Mouse (Mus musculus): ENCODE measurements around the gene Tet3.

The Tet3 gene

DNA sequence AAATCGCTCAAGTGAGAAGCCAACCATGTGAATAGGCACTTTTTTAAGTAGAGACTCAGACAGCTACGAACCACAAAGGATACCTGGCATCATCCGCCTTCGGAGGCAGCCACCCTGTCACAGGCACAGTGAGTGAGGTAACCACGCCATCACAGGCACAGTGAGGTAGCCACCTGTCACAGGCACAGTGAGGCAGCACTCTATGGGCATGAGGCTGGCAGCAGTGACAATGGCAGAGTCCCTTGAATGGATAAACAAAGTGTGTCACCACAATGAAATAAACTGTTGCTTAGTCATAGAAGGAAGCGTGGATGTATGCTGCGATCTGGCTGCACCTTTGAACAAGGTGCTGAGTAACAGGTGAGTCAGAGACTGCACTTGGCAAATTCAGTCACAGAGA lies 19.7 kb upstream of the Tet3 start:
- in situ Hi-C loops (cut with MboI; ENCODE audit: low sequenced_read_pairs) = no loop called here

- in situ Hi-C loops (cut with MboI; ENCODE audit: low sequenced_read_pairs) = no loop called here
These were observed 19.3 kb upstream of the Tet3 start for GRCm38 (mm10) chr6:83478217-83478616.

GRCm38 (mm10) chr6:83475431-83475830 lies 16.5 kb upstream of the Tet3 start:
- in situ Hi-C loops (cut with MboI; ENCODE audit: low sequenced_read_pairs) = no loop called here

GRCm38 (mm10) chr6:83473240-83473639 lies 14.4 kb upstream of the Tet3 start:
- in situ Hi-C loops (cut with MboI; ENCODE audit: low sequenced_read_pairs) = no loop called here

- in situ Hi-C loops (cut with MboI; ENCODE audit: low sequenced_read_pairs) = no loop called here
These were observed 12.9 kb upstream of the Tet3 start for GRCm38 (mm10) chr6:83471739-83472138.

- in situ Hi-C loops (cut with MboI; ENCODE audit: low sequenced_read_pairs) = no loop called here
These were observed 5.1 kb upstream of the Tet3 start for GRCm38 (mm10) chr6:83464011-83464410.

DNA sequence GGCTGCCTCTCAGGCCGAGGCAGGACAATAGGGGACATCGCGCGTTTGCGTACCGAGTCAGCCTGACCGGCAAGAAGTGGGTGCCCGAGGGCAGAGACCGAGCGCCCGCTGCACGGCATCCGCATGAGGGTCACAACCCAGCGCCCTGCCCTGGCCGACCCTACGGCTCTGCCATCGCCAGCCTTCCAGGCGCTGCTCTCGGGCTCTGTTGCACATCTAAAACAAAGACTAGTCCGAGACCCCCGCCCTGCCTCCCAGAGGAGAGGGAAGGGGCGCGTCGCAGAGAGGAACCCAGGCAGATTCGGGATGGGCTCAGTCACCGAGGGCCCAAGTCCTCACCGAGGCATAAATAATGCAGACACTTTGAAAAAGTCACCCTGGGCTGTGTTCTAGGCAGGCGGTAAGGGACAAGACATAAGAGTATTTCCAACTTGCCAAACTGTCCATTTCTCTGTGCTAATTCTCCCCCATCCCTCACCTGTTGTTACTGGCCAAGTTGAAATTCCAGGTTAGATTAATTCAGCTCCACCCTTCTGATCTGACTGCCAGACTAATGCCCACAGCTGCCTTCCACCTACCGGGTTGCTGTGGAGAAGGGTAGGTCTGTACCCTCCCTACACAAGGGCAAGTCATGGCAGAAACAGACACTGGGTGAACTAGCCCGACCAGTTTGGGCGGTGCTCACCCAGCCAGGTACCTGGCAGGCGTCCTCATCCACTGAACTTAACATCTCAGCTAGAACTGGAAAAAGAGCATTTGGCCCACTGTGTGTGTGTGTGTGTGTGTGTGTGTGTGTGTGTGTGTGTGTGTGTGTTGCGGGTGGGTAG lies 1.7 kb downstream of the Tet3 start:
- in situ Hi-C loops (cut with MboI; ENCODE audit: low sequenced_read_pairs) = no loop called here

DNA sequence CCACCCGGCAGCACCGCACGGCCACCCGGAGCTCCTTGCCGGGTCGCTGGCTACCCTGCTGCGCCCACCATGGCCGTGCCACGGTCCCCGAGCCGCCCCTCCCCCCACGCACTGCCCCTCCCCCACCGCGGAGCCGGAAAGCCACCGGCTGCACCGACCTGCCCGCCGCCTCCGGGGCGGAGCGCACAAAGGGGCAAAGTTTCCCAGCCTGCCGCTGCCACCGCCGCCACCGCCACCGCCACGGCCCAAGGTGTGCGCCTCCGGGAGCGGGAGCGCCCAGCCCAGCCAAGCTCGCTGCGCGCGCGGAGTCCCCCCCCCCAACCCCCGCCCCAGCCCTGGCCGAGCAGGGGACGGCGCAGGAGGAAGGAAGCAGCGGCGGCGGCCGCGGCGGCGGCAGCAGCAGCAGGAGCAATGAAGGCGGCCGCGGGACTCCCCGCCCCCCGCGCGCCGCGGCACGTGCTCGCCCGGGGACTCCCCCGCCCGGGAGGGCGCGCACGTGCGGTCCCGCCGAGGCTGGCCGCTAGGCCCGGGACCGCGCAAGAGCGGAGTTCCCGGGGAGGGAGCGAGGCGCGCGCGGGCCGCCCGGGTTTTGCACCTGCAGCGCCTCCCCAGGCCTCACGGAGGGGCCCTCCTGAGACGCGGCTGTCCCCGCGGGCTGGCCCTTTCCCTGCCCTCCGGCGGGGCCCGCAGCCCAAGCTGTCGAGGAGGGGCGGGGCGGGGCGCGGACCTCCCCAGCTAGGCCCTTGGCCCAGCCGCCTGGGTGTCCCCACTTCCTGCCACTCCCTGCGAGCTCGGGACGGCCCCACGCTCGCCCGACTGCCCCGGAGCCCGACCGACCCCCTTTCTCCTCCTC lies 2.5 kb downstream of the Tet3 start:
- in situ Hi-C loops (cut with MboI; ENCODE audit: low sequenced_read_pairs) = no loop called here

DNA sequence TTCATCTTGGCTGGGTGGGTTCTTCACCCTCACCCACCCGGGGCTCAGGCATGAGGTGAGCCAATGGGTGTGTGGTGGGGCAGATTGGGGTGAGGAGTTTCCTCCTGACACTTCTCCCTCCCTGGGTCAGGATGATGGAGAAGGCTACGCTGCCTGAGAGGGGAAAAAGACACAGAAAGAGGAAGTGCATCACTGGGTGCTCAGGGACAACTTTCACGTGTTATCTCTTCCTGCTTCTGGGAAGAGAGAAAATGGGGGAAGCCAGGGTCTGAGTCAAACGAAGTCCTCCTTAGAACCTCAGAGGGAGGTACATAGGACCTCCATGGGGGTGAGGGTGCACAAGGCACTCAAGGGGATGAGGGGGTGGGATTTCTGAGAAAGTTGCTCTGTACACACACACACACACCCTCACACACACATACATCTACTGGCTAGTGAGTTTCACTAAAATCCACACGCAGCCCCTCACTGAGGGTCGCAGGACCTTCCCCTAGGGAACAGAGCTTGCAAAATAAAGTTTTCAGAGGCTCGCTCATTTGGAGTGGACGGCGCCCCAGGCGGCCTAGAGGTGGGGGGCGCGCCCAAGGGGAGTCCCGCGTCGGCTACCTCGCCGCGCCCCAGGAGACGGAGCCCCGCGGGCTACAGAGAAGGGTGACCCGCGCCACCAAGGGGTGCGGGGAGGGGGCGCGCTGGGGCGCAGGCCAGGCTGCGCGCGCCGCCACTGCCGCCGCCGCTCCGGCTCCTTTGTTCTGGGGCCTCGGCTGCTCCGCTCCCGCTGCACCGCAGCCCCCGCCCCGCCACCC lies 3.4 kb downstream of the Tet3 start:
- in situ Hi-C loops (cut with MboI; ENCODE audit: low sequenced_read_pairs) = no loop called here

DNA sequence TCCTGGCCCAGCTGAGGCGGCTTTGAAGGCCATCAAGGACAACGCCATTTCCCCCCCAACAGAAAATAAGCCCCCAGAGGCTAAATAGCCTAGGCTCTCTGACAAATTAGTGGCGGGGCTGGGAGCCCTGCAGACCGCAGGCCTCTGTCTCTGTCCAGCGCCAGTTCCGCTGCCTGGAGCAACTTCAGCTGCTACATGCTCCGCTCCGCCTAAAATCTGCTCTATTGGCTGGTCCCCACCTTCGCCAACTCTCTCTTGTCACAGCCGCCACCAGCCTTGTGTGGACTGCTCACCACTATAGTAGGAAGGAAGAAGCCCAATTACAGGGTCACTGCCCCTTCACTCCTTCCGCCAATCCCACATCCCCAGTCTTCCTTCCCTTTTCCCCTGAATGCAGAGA lies 5.2 kb downstream of the Tet3 start:
- in situ Hi-C loops (cut with MboI; ENCODE audit: low sequenced_read_pairs) = no loop called here

DNA sequence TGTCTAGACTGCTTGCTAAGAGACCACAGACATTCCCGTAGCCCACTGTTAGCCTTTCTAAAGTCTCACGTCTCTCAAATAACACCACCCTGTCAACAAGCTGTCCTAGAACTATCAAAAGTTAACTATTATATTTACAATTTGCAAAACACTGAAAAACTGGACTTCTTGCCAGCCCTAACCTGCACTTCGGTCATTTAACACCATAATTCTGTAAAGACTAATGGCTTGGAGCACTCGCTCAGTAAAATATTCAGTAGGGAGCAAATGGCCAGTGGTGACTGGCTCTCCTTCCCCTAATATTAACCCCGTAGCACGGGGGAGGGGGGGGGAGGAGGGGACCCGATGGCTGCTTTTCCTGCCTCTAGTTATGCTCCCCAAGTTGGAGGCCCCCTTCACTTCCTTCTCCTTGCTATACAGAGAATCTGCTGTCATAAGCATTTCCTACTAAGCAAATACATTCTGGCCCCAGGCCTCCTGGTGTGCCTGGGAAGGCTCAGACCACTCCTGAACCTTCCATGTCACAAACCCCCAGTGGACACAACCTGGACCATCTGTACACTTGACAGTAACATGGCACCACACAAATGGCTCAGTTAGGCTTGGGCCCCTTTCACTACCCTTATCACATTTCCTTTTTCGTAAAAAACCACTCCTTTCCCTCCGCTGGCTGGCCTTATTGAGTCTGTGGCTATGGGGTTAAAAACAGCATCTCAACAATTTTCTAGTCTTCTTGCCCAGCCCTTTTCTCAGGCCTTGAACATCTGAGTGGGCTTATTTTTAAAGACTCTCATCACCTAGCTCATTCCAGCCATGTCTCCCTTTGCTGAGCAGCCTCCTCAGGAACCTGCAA lies 8.2 kb downstream of the Tet3 start:
- in situ Hi-C loops (cut with MboI; ENCODE audit: low sequenced_read_pairs) = no loop called here

- in situ Hi-C loops (cut with MboI; ENCODE audit: low sequenced_read_pairs) = no loop called here
These were observed 9.4 kb downstream of the Tet3 start for GRCm38 (mm10) chr6:83449440-83449839.

DNA sequence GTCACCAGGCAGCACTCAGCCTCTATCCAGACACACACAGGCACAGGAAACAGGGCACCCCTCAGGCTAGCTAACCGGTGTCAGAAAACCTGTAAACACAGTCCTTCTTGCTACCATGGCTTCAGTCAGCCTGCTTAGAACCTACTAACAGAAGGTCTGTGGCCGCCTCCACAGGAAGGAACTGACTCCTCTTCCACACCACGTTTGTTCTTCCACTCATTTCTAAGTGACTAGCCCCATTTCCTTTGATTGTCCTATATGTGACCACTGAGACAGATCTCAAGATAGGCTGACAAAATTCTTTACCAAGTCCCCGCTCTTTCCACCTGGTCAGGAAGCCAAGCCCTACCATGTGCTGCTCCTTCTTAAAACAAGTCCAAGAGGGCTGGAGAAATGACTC lies 10.0 kb downstream of the Tet3 start:
- in situ Hi-C loops (cut with MboI; ENCODE audit: low sequenced_read_pairs) = no loop called here

DNA sequence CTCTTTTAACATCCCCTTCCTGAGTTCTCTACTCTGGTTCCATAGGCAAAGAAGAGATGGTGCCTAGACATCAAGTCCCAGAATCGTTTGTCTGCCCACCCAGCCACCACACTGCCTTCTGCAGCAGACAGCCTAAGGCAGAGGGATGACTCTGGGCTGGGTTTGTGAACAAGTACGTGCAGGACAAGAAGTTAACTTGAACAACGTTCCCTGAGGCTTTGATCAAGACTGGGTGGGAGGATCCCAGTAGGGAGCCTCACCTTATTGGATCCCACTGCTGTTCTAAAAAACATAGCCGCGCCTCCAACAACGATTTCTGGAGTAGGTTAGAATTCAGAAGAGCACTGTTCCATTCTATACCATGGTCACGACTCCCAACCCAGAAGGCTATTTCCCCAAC lies 11.9 kb downstream of the Tet3 start:
- in situ Hi-C loops (cut with MboI; ENCODE audit: low sequenced_read_pairs) = no loop called here

GRCm38 (mm10) chr6:83445796-83446195 lies 13.1 kb downstream of the Tet3 start:
- in situ Hi-C loops (cut with MboI; ENCODE audit: low sequenced_read_pairs) = no loop called here

- in situ Hi-C loops (cut with MboI; ENCODE audit: low sequenced_read_pairs) = no loop called here
These were observed 15.2 kb downstream of the Tet3 start for GRCm38 (mm10) chr6:83443441-83444340.

DNA sequence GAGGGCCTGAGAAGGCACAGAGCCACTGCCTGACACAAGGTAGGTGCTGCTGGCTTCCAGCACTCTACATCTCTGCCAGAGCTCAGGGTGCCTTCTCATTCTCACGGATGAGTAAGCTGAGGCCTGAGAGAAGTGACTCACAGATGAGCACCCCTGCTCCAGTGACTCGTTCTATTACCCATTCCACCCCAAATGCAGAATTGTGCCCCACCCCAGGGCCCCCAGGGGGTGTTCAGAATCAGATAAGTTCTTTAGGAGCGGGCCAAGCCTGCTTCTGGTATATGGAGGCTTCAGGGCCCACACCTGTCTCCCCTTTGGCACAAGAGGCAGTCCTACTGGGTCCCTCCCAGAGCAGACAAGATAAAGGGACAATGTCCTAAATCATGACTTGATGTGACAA lies 16.2 kb downstream of the Tet3 start:
- in situ Hi-C loops (cut with MboI; ENCODE audit: low sequenced_read_pairs) = no loop called here

- in situ Hi-C loops (cut with MboI; ENCODE audit: low sequenced_read_pairs) = no loop called here
These were observed 17.4 kb downstream of the Tet3 start for GRCm38 (mm10) chr6:83441259-83442061.
